Mouse (Mus musculus) hindbrain, embryonic 14.5 days (tissue): ENCODE data around the gene Nrp2. TPM values are rescaled to one million over a fixed set of nuclear protein-coding genes. Genes with fewer than 3 reads are reported as not detected.

ENCODE experiments used
- ATAC-seq: fragments of 200-750 bp; cut with Nextera tagmentation; 2 replicates; pipeline ENCODE4 v1.8.0; 2017; ENCODE audit warnings: moderate number of reproducible peaks, mild to moderate bottlenecking, moderate TSS enrichment, moderate library complexity; ENCODE audit not compliant: low FRiP score
- DNase-seq: peaks from one replicate; pipeline ENCODE4 v3.0.0-alpha.2; 2015; ENCODE audit warnings: low spot score
- H3K27ac ChIP-seq: fragments of 300-500 bp; sonication (generic); 2 replicates; pipeline ENCODE4 v1.5.1; 2014; ENCODE audit warnings: mild to moderate bottlenecking, moderate library complexity
- H3K27me3 ChIP-seq: fragments of 300-500 bp; sonication (generic); 2 replicates; pipeline ENCODE4 v1.6.1; 2014; ENCODE audit warnings: mild to moderate bottlenecking, low read length, mixed read lengths; ENCODE audit not compliant: control insufficient read depth, insufficient read depth
- H3K36me3 ChIP-seq: fragments of 300-500 bp; sonication (generic); replicated peaks from 2 replicates; pipeline ENCODE4 v1.6.1; 2014; ENCODE audit not compliant: control insufficient read depth, insufficient read depth
- H3K4me1 ChIP-seq: fragments of 300-500 bp; sonication (generic); replicated peaks from 2 replicates; pipeline ENCODE4 v1.6.1; 2014; ENCODE audit warnings: antibody characterized with exemption, low read length, mixed read lengths; ENCODE audit not compliant: control insufficient read depth, insufficient read depth
- H3K4me2 ChIP-seq: fragments of 300-500 bp; sonication (generic); replicated peaks from 2 replicates; pipeline ENCODE4 v1.6.1; 2014; ENCODE audit warnings: mild to moderate bottlenecking, moderate library complexity
- H3K4me3 ChIP-seq: fragments of 300-500 bp; sonication (generic); replicated peaks from 2 replicates; pipeline ENCODE4 v1.5.1; 2014; ENCODE audit warnings: mild to moderate bottlenecking, low read length
- H3K9ac ChIP-seq: fragments of 300-500 bp; sonication (generic); 2 replicates; pipeline ENCODE4 v1.6.1; 2014
- H3K9me3 ChIP-seq: fragments of 300-500 bp; sonication (generic); 2 replicates; pipeline ENCODE4 v1.6.1; 2016; ENCODE audit warnings: low read length; ENCODE audit not compliant: control insufficient read depth
- WGBS: fragments of 180-500 bp; shearing (Covaris S2); extraction: QIAGEN DNeasy Blood & Tissue Kit; methylation state at CpG from one replicate; pipeline ENCODE4 v1.1.7; 2014; 5-methylcytosine and 5-hydroxymethylcytosine counted together
- polyA plus RNA-seq: library from polyadenylated mRNA; unstranded; fragments of >200 nt; fragmentation: Nextera tagmentation; extraction: Ambion mirVana; gene quantifications from 2 replicates; pipeline ENCODE4 v1.2.1, GENCODE M21; 2014

Nrp2 gene
- polyA plus RNA-seq: 34.1 and 34.5 TPM in 2 replicates

DNA sequence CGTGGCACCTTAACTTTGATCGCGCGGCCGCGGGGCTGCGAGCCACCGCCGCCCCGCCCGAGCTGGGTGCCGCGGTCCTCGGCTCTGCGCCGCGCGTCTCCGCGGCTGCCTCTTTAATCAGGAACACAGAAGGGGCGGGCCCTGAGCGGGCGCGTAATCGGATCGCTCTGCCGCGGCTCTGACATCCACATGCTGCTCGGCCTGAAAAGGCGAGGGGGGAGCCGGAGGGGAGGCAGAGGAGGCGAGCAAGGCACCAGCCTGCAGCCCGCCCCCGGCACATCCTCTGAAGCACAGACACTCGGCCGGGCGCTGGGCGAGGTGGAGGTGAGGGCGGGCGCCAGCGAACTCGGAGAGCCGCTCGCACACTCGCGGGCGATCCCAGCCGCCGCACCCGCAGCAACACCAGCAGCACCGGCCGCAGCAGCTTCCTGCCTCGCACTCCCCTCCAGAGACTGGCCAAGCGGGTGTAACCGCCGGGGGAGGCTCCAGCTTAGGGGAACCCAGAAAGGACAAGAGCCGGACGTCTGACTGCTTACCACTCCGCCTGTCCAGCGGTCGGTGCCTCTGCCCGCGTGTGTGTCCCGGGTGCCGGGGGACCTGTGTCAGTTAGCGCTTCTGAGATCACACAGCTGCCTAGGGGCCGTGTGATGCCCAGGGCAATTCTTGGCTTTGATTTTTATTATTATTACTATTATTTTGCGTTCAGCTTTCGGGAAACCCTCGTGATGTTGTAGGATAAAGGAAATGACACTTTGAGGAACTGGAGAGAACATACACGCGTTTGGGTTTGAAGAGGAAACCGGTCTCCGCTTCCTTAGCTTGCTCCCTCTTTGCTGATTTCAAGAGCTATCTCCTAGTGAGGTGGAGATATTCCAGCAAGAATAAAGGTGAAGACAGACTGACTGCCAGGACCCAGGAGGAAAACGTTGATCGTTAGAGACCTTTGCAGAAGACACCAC lies at the start of gene Nrp2:
Gene Nrp2, plus strand, starts transcription at position 128 of the 959 bp plus-strand sequence.
- Histone ChIP-seq H3K9me3 (no peaks in the 10 kb centered on the region), H3K27ac (peak within 1 kb of the TSS; percentile 84), H3K9ac (peak within 1 kb of the TSS; percentile 75), H3K4me2 (peak within 1 kb of the TSS; percentile 98), H3K4me3 (peak within 1 kb of the TSS; percentile 52), H3K36me3 (no peaks in the 10 kb centered on the region), H3K27me3 (peaks cover 4% of the 10 kb centered on the region; the same call in 1 of the 2 replicates), H3K4me1 (peaks cover 8% of the 10 kb centered on the region)
- DNase-seq: peak; percentile 80
- ATAC-seq: peak; percentile 91
- WGBS: under 1% methylated on average over 76 of the region's 76 CpGs

- ATAC-seq: no peak
Measured at GRCm38 (mm10) chr1:62654436-62654835, 48.6 kb upstream of the Nrp2 start.

GRCm38 (mm10) chr1:62664960-62665645 lies 38.0 kb upstream of the Nrp2 start:
- no peaks in the 10 kb centered on the region for H3K4me1 ChIP-seq
- 34% methylated on average over 8 of the region's 8 CpGs for WGBS
- no peak for DNase-seq
- no peaks in the 10 kb centered on the region for H3K27me3 ChIP-seq
- H3K27ac ChIP-seq: no peak overlapping the region
- no peaks in the 10 kb centered on the region for H3K9me3 ChIP-seq
- no peaks in the 10 kb centered on the region for H3K36me3 ChIP-seq
- peak; percentile 51; the same call in 1 of the 2 replicates for ATAC-seq
- H3K4me2 ChIP-seq: no peak overlapping the region
- no peak overlapping the region for H3K4me3 ChIP-seq
- no peak overlapping the region for H3K9ac ChIP-seq

More at GRCm38 (mm10) chr1:62654436-62654835, 48.6 kb upstream of the Nrp2 start:
- Histone ChIP-seq H3K9me3 (no peaks in the 10 kb centered on the region), H3K27ac (no peak overlapping the region), H3K4me2 (no peak overlapping the region), H3K27me3 (no peaks in the 10 kb centered on the region), H3K36me3 (no peaks in the 10 kb centered on the region), H3K9ac (no peak overlapping the region), H3K4me1 (peaks cover 6% of the 10 kb centered on the region; the same call in 1 of the 2 replicates), H3K4me3 (no peak overlapping the region)
- no peak for DNase-seq
- WGBS: 66% methylated on average over 6 of the region's 6 CpGs

- H3K36me3 ChIP-seq: no peaks in the 10 kb centered on the region
- H3K27me3 ChIP-seq: no peaks in the 10 kb centered on the region
- no peak overlapping the region for H3K4me2 ChIP-seq
- H3K9ac ChIP-seq: no peak overlapping the region
- H3K9me3 ChIP-seq: no peaks in the 10 kb centered on the region
- ATAC-seq: no peak
- H3K27ac ChIP-seq: no peak overlapping the region
- H3K4me3 ChIP-seq: no peak overlapping the region
- no peak for DNase-seq
- H3K4me1 ChIP-seq: no peaks in the 10 kb centered on the region
- WGBS: 87% methylated on average over 5 of the region's 5 CpGs
Measured at GRCm38 (mm10) chr1:62665771-62666730, 37.0 kb upstream of the Nrp2 start.

GRCm38 (mm10) chr1:62666780-62667179 lies 36.3 kb upstream of the Nrp2 start:
- Histone ChIP-seq H3K27me3 (no peaks in the 10 kb centered on the region), H3K27ac (no peak overlapping the region), H3K4me3 (no peak overlapping the region), H3K4me2 (no peak overlapping the region), H3K9ac (no peak overlapping the region), H3K36me3 (no peaks in the 10 kb centered on the region), H3K4me1 (no peaks in the 10 kb centered on the region), H3K9me3 (no peaks in the 10 kb centered on the region)
- ATAC-seq: no peak
- DNase-seq: no peak
- WGBS: 92% methylated on average over 5 of the region's 5 CpGs

DNA sequence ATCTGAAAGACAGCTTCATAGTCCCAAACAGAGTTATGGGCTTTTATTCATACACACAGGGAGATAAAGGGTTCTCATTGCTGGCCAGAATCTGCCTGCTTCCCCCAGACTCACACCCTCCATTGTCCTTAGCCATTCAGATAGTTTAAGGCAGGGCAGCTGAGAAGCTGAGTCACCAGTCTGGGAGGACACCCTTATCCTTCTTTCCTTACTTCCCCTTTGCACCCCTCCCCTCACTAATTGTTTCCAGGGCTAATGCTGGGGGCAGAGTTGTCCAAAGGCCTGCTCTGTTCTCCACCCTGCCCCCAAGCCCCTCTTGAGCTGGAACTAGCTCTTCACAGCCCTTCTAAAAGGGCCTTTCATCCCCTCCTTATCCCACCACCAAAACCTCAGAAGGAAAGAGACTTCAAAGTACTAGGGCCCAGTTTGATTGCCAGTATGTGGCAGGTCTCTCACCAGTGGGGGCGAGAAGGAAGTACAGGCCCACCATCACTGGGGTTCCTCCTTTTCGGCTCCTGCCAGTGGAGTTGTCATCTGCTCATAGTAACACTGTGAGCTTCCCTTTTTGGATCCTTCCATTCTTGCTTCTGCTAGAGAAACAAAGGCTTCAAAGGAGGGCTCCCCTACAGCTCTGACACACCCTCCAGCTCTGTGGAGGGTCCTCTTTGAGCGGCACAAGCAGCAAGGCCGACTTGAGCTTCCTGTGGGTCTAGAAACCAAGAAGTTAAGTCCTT lies 24.3 kb upstream of the Nrp2 start:
- no peak overlapping the region for H3K9ac ChIP-seq
- no peak for ATAC-seq
- H3K4me1 ChIP-seq: 0 out of 2 replicates have a peak, but pooled peaks cover 9% of the 10 kb centered on the region
- H3K9me3 ChIP-seq: no peaks in the 10 kb centered on the region
- no peak for DNase-seq
- H3K27ac ChIP-seq: no peak overlapping the region
- H3K36me3 ChIP-seq: no peaks in the 10 kb centered on the region
- no peaks in the 10 kb centered on the region for H3K27me3 ChIP-seq
- no peak overlapping the region for H3K4me2 ChIP-seq
- 40% methylated on average over 4 of the region's 4 CpGs for WGBS
- H3K4me3 ChIP-seq: no peak overlapping the region

DNA sequence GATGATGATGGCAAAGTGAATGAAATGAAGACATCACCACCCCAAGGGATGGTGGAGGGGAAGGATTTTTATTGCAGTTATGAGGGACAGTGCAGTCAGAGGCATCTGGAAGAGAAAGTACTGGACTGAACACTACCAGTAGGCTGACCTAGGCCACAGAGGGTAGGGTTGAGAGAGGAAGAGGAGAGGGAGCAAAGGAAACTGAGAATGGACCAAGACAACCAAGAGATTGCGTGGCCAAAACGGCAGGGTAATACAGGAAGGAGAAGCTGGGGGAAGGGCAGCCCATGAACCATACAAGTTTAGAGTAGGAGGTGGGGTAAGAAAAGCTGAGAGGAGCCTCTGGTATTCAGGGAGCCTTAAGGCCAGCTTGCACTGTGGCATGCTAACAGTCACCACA lies 23.6 kb upstream of the Nrp2 start:
- no peaks in the 10 kb centered on the region for H3K36me3 ChIP-seq
- DNase-seq: no peak
- 0 out of 2 replicates have a peak, but pooled peaks cover 9% of the 10 kb centered on the region for H3K4me1 ChIP-seq
- H3K27ac ChIP-seq: no peak overlapping the region
- no peak overlapping the region for H3K9ac ChIP-seq
- no peaks in the 10 kb centered on the region for H3K27me3 ChIP-seq
- no peak for ATAC-seq
- H3K4me3 ChIP-seq: no peak overlapping the region
- H3K4me2 ChIP-seq: no peak overlapping the region
- WGBS: 87% methylated on average over 2 of the region's 2 CpGs
- no peaks in the 10 kb centered on the region for H3K9me3 ChIP-seq
